ENCODE assay signal across 13 mouse cellular contexts in genomic region chr17:70363971-70364370, GRCm38 (mm10).
"Had no signal": no experiment of that assay in that cellular context is flagged by ENCODE, and none has a peak within 500 bp of the region (broad histone marks: within the 10 kb centered on the region; RNA-seq: fewer than 3 reads in every experiment).

No protein-coding gene starts in this region.

- H3K36me3 ChIP-seq: liver, embryonic 13.5 days had no signal

- H3K9ac ChIP-seq: liver, embryonic 13.5 days had no signal

- H3K4me1 ChIP-seq: liver, embryonic 13.5 days had no signal

- H3K4me3 ChIP-seq: left cerebral cortex, adult 2 months; liver, embryonic 13.5 days; myocyte had no signal

- H3K27ac ChIP-seq: left cerebral cortex, adult 2 months; liver, embryonic 13.5 days; stomach, postnatal 0 days had no signal

- H3K27me3 ChIP-seq: liver, embryonic 13.5 days had no signal

- H3K4me2 ChIP-seq: liver, embryonic 13.5 days; midbrain, embryonic 11.5 days had no signal

- H3K9me3 ChIP-seq: liver, embryonic 13.5 days had no signal

- DNase-seq: kidney, postnatal 14 days; kidney, postnatal 4 days; liver, embryonic 13.5 days; lung, adult 2 months; lung, postnatal 14 days; lung, postnatal 4 days; thymus, adult 2 months; thymus, postnatal 14 days; thymus, postnatal 4 days had no signal
